ENCODE assay signal across 8 mouse cellular contexts in the genomic region with DNA sequence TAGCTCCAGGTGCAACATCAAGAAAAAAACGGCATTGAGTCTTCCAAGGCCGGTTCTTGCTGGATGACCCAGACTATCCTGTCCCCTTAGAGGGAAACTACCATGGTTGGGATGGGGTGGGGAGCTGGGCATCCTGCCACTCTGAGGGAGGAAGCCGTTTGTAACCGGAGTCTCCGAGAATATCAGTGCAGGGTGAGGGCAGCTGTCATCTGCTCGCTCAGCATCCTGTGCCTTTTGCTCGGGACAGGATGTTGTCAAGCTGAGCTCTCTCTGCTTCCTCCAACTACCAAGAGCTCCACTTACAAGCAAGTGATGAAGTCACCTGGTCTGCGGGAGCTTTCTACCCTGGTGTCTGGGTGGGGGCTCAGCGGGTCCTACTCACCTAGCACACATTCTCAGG. TPM values are rescaled to one million over a fixed set of nuclear protein-coding genes. Genes with fewer than 3 reads are reported as not detected.
DNase-seq lines count a peak whose midpoint lies in the region; ATAC-seq and TF ChIP-seq lines count a peak whose summit lies in the region.

No protein-coding gene starts in this region.

- H3K4me3 ChIP-seq in kidney, embryonic 14.5 days (ENCODE audit: low read length) = no peak overlapping the region
- H3K4me3 ChIP-seq in embryonic facial prominence, embryonic 15.5 days (replicated peaks) = no peak overlapping the region
- H3K4me3 ChIP-seq in thymus, adult 2 months (ENCODE audit: control insufficient read depth, insufficient read depth, low read length) = no peak overlapping the region

- no peak overlapping the region for H3K27ac ChIP-seq in kidney, embryonic 14.5 days (ENCODE audit: low read depth, low read length)
- 0 out of 2 replicates have a peak overlapping the region, but pooled peaks have one; percentile 17 for H3K27ac ChIP-seq in embryonic facial prominence, embryonic 15.5 days (replicated peaks)
- H3K27ac ChIP-seq in thymus, adult 2 months (ENCODE audit: control insufficient read depth, insufficient read depth, low read length) = peak overlapping the region; percentile 97

- no peak overlapping the region for H3K4me2 ChIP-seq in kidney, embryonic 14.5 days (replicated peaks; ENCODE audit: low read depth, low read length)
- no peak overlapping the region for H3K4me2 ChIP-seq in embryonic facial prominence, embryonic 15.5 days (replicated peaks)

- peaks cover 27% of the 10 kb centered on the region for H3K36me3 ChIP-seq in kidney, embryonic 14.5 days (ENCODE audit: control insufficient read depth, insufficient read depth, low read length)
- H3K36me3 ChIP-seq in embryonic facial prominence, embryonic 15.5 days = peaks cover 34% of the 10 kb centered on the region
- peaks cover 4% of the 10 kb centered on the region; the same call in 1 of the 2 replicates for H3K36me3 ChIP-seq in thymus, adult 2 months (ENCODE audit: control insufficient read depth, insufficient read depth, low read length)

- no peak for TF ChIP-seq CTCF in thymus, adult 2 months (IDR thresholded peaks at IDR 0.05; ENCODE audit: borderline replicate concordance, control insufficient read depth, extremely low read depth, insufficient read depth, low read length, poor library complexity)

- no peak overlapping the region for H3K9ac ChIP-seq in kidney, embryonic 14.5 days (ENCODE audit: low read depth, low read length)
- H3K9ac ChIP-seq in embryonic facial prominence, embryonic 15.5 days = no peak overlapping the region

- H3K9me3 ChIP-seq in kidney, embryonic 14.5 days (ENCODE audit: control insufficient read depth, low read length) = no peaks in the 10 kb centered on the region
- H3K9me3 ChIP-seq in embryonic facial prominence, embryonic 15.5 days (replicated peaks) = no peaks in the 10 kb centered on the region

- H3K4me1 ChIP-seq in kidney, embryonic 14.5 days (ENCODE audit: control insufficient read depth, insufficient read depth, low read length) = peaks cover 3% of the 10 kb centered on the region; the same call in 1 of the 2 replicates
- peaks cover 8% of the 10 kb centered on the region for H3K4me1 ChIP-seq in embryonic facial prominence, embryonic 15.5 days
- H3K4me1 ChIP-seq in thymus, adult 2 months (replicated peaks; ENCODE audit: control insufficient read depth, insufficient read depth, low read length) = peaks cover 34% of the 10 kb centered on the region

- no peaks in the 10 kb centered on the region for H3K27me3 ChIP-seq in kidney, embryonic 14.5 days (ENCODE audit: control insufficient read depth, insufficient read depth, low read length)
- H3K27me3 ChIP-seq in embryonic facial prominence, embryonic 15.5 days = no peaks in the 10 kb centered on the region
- H3K27me3 ChIP-seq in thymus, adult 2 months (ENCODE audit: control insufficient read depth, insufficient read depth, low read length) = no peaks in the 10 kb centered on the region

- peak; percentile 32; the same call in 1 of the 2 replicates for TF ChIP-seq POLR2A in thymus, adult 2 months (IDR thresholded peaks at IDR 0.05; ENCODE audit: control insufficient read depth, extremely low read depth, insufficient read depth, low read length, poor library complexity)

- DNase-seq in kidney, adult 11 months = peak; percentile 66
- peak; percentile 55 to 73 for DNase-seq in kidney, postnatal 4 days
- DNase-seq in thymus, adult 2 months = peak; percentile 79
- DNase-seq in retina, postnatal 1 day = no peak
- no peak for DNase-seq in urinary bladder, adult 18-20 months (ENCODE audit: low spot score in 2 of 2)
- DNase-seq in layer of hippocampus, adult 9-10 months (ENCODE audit: low spot score) = no peak

- WGBS in kidney, embryonic 14.5 days = 60% methylated on average over 9 of the region's 9 CpGs
- WGBS in embryonic facial prominence, embryonic 15.5 days = 72% methylated on average over 9 of the region's 9 CpGs
- WGBS in thymus, adult 2 months = 3% methylated on average over 9 of the region's 9 CpGs

- ATAC-seq in kidney, embryonic 14.5 days (ENCODE audit: low FRiP score, low TSS enrichment) = no peak
- ATAC-seq in embryonic facial prominence, embryonic 15.5 days (ENCODE audit: insufficient number of reproducible peaks, low FRiP score, low TSS enrichment, low read depth) = no peak

RNA-seq across cellular contexts. Expression of gene Csnk1g2, which starts 4.5 kb away (rescaled TPM):
- 127 and 134 TPM in 2 replicates for polyA plus RNA-seq in kidney, embryonic 14.5 days (2014; fragmentation: Nextera tagmentation; extraction: Ambion mirVana)
- polyA plus RNA-seq in embryonic facial prominence, embryonic 15.5 days (2015; fragmentation: Nextera tagmentation; extraction: Ambion mirVana) = 172 and 190 TPM in 2 replicates
- 492 and 499 TPM in 2 replicates for polyA plus RNA-seq in thymus, adult 2 months (2012; rRNA removed)

RNA-seq across cellular contexts. Expression of gene Gm49322, which starts 12.4 kb away (rescaled TPM):
- 1.9 and 2.5 TPM in 2 replicates for polyA plus RNA-seq in kidney, embryonic 14.5 days (2014; fragmentation: Nextera tagmentation; extraction: Ambion mirVana)
- polyA plus RNA-seq in embryonic facial prominence, embryonic 15.5 days (2015; fragmentation: Nextera tagmentation; extraction: Ambion mirVana) = 4.8 TPM in 2 replicates
- polyA plus RNA-seq in thymus, adult 2 months (2012; rRNA removed) = 7.5 and 8.1 TPM in 2 replicates

RNA-seq across cellular contexts. Expression of gene Adat3, which starts 15.5 kb away (rescaled TPM):
- polyA plus RNA-seq in kidney, embryonic 14.5 days (2014; fragmentation: Nextera tagmentation; extraction: Ambion mirVana) = 8.0 and 8.8 TPM in 2 replicates
- 7.0 and 7.5 TPM in 2 replicates for polyA plus RNA-seq in embryonic facial prominence, embryonic 15.5 days (2015; fragmentation: Nextera tagmentation; extraction: Ambion mirVana)
- 42.9 and 48.2 TPM in 2 replicates for polyA plus RNA-seq in thymus, adult 2 months (2012; rRNA removed)

RNA-seq across cellular contexts. Expression of gene Scamp4, which starts 15.5 kb away (rescaled TPM):
- polyA plus RNA-seq in kidney, embryonic 14.5 days (2014; fragmentation: Nextera tagmentation; extraction: Ambion mirVana) = 88.5 and 103 TPM in 2 replicates
- polyA plus RNA-seq in embryonic facial prominence, embryonic 15.5 days (2015; fragmentation: Nextera tagmentation; extraction: Ambion mirVana) = 99.1 and 108 TPM in 2 replicates
- polyA plus RNA-seq in thymus, adult 2 months (2012; rRNA removed) = 151 and 156 TPM in 2 replicates

RNA-seq across cellular contexts. Expression of gene Abhd17a, which starts 28.0 kb away (rescaled TPM):
- 125 and 130 TPM in 2 replicates for polyA plus RNA-seq in kidney, embryonic 14.5 days (2014; fragmentation: Nextera tagmentation; extraction: Ambion mirVana)
- polyA plus RNA-seq in embryonic facial prominence, embryonic 15.5 days (2015; fragmentation: Nextera tagmentation; extraction: Ambion mirVana) = 112 and 115 TPM in 2 replicates
- 310 and 359 TPM in 2 replicates for polyA plus RNA-seq in thymus, adult 2 months (2012; rRNA removed)

Comparison
In these comparisons a context has a peak if more than half of its experiments do, and no peak if none do; other contexts are left out.
1. DNase-seq: peak in kidney, adult 11 months (single experiment), kidney, postnatal 4 days (2 of 2) and thymus, adult 2 months (single experiment); none in retina, postnatal 1 day (single experiment), urinary bladder, adult 18-20 months (0 of 2) and layer of hippocampus, adult 9-10 months (single experiment).